Mouse (Mus musculus) thymus, postnatal 25 days (tissue): Measurements from ENCODE around the gene Nectin4.

Source experiments
- DNase-seq: peaks from one replicate; pipeline ENCODE4 v3.0.0; 2022

The Nectin4 gene

DNA sequence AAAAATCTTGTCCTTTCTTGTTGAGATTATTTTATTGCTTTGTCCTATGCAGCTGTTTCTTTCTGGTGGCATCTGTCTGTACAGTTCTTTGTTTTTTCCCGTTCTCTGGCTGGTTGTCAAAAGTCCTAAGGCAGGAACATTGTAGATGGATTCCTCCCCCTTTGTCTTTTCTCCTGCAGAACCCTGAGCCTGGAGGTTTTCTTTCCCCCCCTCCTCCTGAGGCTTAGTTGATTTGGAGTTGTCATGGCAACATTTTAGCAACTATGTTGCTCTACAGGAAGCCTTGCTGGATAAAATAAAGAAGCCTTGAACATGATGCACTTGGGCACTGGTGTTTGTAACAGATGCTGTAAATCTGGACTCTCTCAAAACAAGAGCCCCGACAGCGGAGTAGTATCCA, 42.5 kb downstream of the Nectin4 start:
- DNase-seq, result no peak

DNA sequence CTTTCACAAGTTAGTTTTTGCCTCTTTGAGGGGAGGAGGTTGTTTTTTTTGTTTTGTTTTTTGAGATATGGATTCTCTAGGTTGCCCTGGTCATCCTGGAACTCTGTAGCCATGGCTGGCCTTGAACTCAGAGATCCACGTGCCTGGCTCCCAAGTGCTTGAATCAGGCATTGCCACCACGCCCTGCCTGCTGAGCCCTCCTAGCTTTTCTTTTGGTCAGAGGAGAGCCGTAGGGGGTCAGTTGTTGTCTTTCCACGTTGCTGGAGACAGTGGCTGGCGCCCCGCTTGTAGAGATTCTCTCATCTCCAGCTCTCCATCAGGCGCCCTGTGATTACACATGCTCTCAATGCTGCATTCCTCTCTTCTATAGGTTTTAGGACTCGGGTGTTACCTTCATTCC, 43.7 kb downstream of the Nectin4 start:
- no peak for DNase-seq

DNA sequence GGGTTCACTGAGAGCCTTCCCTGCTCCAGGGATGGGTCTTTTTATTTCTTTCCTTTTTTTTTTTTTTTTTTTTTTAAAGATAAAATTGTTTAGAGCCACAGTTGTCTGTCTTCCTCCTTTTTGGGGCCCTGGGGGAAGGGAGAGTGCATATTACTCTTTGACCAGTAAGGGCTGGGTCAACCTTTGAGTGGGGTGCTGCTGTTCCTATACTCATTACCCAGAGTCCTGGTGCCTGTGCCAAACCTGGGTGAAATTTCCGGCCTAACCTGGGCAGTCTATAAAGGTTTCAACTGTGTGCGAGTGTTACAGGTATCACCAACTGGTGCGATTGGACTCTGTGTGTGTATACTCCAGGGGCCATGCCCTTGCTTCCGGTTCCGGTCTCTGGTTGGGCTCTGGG, 48.8 kb downstream of the Nectin4 start, which contains the start of gene Tstd1:
Gene Tstd1, plus strand, starts transcription at position 213 of the 400 bp plus-strand sequence.
- no peak for DNase-seq

DNA sequence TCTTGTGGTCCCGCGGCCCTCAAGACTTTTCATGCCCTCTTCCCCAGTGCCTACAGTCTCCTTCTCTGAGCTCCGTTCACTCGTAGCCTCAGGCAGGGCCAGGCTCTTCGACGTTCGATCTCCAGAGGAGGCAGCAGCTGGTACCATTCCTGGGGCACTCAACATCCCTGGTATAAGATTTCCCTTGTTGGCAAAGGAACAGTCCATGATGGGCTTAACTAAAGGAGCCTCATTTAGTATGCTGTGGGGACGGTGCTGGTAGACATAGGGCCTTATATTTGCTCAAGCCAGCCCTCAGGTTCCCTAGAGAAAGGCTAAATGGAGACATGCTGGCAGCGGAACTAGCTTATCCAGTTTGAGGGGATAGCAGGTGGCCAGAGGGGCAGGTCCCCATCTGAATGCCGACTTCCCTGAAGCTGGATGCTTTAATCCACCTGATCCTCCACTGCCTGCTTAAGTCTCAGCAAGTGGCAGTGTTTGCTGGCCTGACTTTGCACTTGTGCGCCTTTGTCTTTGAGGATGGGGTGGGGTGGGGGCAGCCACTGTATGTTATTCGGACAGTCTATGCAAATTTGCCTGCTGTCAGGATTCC, 49.5 kb downstream of the Nectin4 start:
- DNase-seq, result no peak

DNA sequence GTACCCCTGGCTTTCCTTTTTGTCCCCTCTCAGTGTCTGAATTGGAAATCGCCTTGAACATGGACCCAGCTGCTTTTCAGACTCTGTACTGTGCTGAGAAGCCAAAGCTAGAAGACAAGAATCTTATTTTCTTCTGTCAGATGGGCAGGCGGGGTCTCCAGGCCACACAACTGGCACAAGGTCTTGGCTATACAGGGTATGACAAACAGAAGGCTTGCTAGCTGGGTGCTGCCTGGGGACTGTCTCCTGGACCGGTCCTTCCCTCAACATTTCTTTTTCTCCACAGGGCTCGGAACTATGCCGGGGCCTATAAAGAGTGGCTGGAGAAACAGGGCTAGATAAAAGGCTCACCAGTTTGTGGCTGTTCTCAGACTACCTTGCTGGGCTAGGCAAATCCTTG, 50.0 kb downstream of the Nectin4 start:
- DNase-seq, result no peak

DNA sequence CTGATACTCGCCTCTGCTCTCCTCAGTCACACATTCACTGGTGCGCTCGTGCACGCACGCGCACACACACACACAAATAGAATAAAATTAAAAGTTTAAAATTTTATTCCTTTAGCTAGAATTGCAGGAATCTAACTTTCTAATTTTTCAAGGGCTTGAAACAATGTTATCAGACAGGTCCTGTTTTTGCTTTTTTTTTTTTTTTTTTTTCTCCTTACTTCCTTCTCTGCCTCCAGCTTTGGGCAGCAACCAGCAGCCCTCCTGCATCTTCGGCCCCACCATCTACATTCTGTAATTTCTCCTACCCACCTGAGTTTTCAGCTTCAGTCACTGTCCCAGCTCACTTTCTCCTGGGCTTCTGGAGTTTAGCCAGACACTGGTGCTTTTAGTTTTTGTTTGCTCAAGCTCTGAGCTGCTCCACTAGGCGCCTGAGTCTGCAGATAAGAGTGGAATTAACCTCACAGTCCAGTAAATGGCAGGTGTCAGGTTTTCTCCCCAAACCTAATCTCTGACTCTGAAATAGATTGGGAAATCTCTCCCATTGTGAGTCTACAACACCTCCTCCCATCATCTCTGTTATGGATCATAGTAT, 52.7 kb downstream of the Nectin4 start:
- no peak for DNase-seq

DNA sequence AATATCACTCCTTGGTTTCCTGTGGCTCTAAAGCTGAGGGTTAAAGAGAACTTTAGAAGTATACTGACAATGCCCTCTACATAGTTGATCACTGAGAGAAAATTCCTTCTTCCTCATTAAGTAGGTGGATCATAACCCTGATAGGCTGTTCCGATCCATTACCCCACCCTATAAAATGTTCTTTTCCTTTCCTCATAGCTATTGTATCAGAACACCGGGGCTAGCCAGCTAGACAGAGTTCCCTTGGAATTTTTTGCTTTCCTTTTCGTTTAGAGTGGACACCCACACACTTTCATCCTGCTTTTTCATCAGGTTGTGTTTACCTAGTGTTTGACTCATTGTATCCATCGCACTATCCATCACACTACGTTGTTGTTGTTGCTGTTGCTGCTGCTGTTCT, 54.7 kb downstream of the Nectin4 start:
- no peak for DNase-seq

DNA sequence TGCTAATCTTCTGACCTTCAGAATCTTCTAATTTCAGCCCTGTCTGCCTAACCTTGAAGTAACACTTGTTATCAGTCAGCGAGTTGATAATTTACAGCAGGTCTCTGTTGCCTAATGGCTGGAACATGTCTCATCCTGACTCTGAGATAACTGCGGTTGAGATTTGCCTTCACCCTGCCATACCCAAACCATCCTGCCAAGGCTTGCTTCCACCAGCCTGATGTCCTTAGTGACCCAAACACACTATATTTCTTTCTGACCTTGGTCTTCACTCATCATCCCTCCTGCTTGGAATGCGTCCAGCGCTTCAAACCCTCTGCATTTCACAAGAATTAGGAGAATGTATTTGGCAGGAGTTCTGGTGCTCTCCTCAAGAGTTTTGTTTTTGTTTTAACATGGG, 55.2 kb downstream of the Nectin4 start:
- no peak for DNase-seq

DNA sequence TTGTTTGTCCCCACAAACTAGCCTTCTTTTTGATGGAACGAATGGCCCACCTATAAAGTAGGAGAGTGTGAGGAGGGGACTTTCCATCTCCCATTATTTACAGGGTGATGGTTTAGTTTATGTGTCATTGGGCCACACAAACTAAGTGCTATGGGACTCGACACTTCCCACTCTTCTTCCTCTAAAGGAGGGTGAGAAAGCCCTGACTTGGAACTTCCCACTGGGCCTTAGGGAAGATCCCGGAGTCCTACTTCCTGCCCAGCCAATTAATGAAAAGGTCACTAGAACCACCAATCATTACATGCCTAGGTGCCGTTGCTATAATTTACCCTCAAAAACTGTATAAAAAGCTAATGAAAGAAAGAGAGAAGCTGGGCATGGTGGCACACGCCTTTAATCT, 62.3 kb downstream of the Nectin4 start:
- DNase-seq, result no peak

DNA sequence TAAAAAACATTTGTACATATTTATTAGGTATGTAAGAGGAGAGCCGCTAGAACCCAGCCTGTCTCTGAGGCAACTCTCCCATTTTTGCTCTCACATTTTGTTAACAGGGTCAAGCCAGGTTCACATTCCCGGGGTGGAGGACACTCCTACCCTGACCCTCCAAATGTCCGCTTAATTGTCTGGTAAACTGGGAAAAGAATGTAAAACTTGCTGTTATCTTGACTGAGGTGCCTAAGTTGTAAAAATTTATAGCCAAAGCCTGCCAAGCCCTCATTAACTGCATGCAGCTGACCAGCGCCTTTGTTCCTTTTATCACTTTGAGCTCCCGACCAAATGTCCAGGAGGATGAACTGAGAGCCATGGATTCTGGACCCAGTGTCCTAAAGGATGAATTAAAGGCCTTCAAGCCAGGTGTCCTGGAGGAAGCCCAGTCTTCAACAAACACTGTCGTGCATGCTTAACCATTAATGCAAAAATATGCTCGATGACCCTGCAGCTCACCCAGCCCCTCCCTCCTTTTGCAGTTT, 65.5 kb downstream of the Nectin4 start:
- no peak for DNase-seq

DNA sequence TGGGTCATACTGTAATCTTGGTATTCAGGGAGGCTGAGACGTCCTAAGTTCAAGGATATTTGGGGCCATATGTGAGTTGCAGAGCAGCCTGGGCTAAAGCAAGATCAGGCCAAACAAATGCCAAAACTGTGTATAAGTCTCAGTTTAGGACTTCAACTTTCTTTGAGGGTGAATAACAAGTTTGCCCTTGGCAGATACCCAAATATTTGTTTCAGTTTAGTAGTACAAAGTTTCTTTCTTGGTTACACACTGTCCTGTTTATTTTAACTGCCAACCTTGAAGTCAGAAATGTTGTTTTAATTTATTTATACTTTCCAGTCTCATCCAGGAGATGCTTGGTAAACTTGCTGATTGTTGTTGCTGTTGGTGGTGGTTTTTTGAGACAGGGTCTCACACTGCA, 66.1 kb downstream of the Nectin4 start:
- no peak for DNase-seq

DNA sequence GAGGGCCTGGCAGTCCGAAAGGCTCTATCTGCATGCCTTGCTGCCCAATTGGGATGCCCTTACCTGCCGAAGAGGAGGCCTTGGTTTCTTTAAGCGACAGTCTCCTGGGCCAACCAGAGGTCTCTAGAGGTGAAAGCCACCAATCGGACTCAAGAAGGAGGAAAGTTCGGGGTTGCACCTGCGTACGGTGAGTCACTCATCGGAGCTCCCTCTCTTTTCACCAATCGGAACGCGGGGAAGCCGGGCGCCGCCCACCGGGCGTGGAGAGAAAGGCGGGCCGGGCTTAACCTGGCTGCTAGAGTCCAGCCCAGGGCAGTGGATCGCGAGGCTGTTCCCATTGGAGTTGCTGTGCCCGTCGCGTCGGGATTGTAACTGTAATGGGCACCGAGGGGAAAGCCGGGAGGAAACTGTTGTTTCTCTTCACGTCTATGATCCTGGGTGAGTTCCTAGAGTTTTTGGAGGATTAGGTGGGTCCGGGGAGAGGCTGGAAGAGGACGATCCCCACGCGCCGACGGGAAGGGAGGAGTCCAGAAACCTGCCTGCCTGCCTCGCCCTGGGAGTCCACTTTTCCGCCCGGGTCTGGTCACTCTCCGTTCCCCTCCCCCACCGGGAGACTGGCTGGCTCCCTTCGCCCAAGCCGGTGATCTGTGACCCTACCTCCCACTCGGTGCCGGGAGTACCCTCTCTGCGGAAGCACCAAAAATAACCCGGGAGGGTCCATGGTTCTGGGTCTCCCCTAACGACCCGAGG, 67.5 kb downstream of the Nectin4 start, which contains the start of gene F11r:
Gene F11r, plus strand, starts transcription at position 272 of the 750 bp plus-strand sequence.
- DNase-seq, result peak; percentile 68
